Mouse (Mus musculus) T-helper 17 cell (primary cell): Measurements from ENCODE around the gene Add2.

Experiments
- in situ Hi-C, 2 experiments: fragments of 300-600 bp; cut with MboI, MseI; formaldehyde crosslinking; loops; 1 replicate in 1 of 2; 2 replicates in 1 of 2; pipeline ENCODE4 v1.15.1; 2025; ENCODE audit warnings: high pct_unique_total_duplicates in 2 of 2

The Add2 gene

GRCm38 (mm10) chr6:86047510-86047909, 19.0 kb downstream of the Add2 start:
- in situ Hi-C loops: no loop called here

GRCm38 (mm10) chr6:86048509-86048908, 20.0 kb downstream of the Add2 start:
- in situ Hi-C loops: no loop called here

GRCm38 (mm10) chr6:86050586-86051268, 22.2 kb downstream of the Add2 start:
- in situ Hi-C loops: no loop called here

- in situ Hi-C loops: no loop called here
Measured at GRCm38 (mm10) chr6:86052032-86052459, 23.6 kb downstream of the Add2 start.

GRCm38 (mm10) chr6:86052556-86052955, 24.1 kb downstream of the Add2 start:
- in situ Hi-C loops: no loop called here

- in situ Hi-C loops: no loop called here
Measured at GRCm38 (mm10) chr6:86053099-86053498, 24.6 kb downstream of the Add2 start.

- in situ Hi-C loops: no loop called here
Measured at GRCm38 (mm10) chr6:86053594-86053993, 25.1 kb downstream of the Add2 start.

GRCm38 (mm10) chr6:86058475-86058874, 30.0 kb downstream of the Add2 start:
- in situ Hi-C loops: no loop called here

- in situ Hi-C loops: no loop called here
Measured at GRCm38 (mm10) chr6:86059151-86059853, 30.8 kb downstream of the Add2 start.

- in situ Hi-C loops: no loop called here
Measured at GRCm38 (mm10) chr6:86060170-86060569, 31.7 kb downstream of the Add2 start.

GRCm38 (mm10) chr6:86062226-86062625, 33.7 kb downstream of the Add2 start:
- in situ Hi-C loops: no loop called here

GRCm38 (mm10) chr6:86062684-86063083, 34.2 kb downstream of the Add2 start:
- in situ Hi-C loops: no loop called here

- in situ Hi-C loops: no loop called here
Measured at GRCm38 (mm10) chr6:86064318-86065016, 36.0 kb downstream of the Add2 start.

GRCm38 (mm10) chr6:86066727-86067126, 38.2 kb downstream of the Add2 start:
- in situ Hi-C loops: no loop called here

GRCm38 (mm10) chr6:86067145-86067544, 38.7 kb downstream of the Add2 start:
- in situ Hi-C loops: no loop called here

GRCm38 (mm10) chr6:86069009-86069408, 40.5 kb downstream of the Add2 start:
- in situ Hi-C loops: no loop called here

GRCm38 (mm10) chr6:86069856-86070255, 41.4 kb downstream of the Add2 start:
- in situ Hi-C loops: no loop called here

- in situ Hi-C loops: no loop called here
Measured at GRCm38 (mm10) chr6:86070277-86070676, 41.8 kb downstream of the Add2 start.

- in situ Hi-C loops: no loop called here
Measured at GRCm38 (mm10) chr6:86073882-86074281, 45.4 kb downstream of the Add2 start.

GRCm38 (mm10) chr6:86074538-86075204, 46.2 kb downstream of the Add2 start:
- in situ Hi-C loops: no loop called here

GRCm38 (mm10) chr6:86076525-86076924, 48.0 kb downstream of the Add2 start:
- in situ Hi-C loops: no loop called here

GRCm38 (mm10) chr6:86077880-86078279, 49.4 kb downstream of the Add2 start:
- in situ Hi-C loops: no loop called here
